Mouse (Mus musculus): ENCODE results near the gene Fbxl17.

The Fbxl17 gene

DNA sequence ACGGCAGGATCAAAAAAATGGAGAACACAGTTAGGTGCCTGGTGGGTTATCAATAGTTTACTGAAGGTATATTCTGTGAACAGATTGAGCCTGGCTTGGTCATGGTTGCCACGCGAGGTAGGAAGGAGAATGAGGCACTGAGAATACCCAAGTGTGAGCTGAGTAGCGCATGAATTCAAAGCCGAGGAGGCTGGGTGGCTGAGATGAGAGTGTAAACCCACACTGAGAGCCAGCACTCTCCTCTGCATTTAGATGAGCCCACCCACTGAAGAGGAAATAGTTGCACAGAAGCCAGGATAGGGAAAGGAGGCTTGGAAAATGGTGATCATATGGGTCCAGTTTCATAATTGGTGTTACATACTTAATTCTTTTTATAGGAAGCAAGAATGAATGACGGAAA is 290.7 kb downstream of the Fbxl17 start:
- DNase-seq (ENCODE audit: low spot score): no peak

DNA sequence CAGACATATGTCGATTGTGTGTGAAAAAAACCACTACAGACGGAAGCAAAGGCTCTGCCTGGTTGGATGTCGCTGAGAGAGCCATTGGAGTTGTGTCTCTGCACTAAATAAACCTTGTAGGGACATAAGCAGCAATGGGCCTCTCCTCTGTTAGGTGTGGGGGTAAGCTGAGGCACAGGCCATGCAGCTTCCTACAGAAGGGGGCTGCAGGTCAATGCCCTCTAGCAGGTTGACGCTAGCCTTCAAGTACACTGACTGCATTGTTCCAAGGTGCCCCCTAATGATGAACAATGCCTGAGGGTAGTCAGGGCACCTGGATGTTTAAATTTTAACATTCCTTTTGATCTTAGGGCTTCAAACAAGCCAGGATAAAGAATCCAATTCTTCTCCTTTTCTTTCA is 291.5 kb downstream of the Fbxl17 start:
- no peak for DNase-seq (ENCODE audit: low spot score)

DNA sequence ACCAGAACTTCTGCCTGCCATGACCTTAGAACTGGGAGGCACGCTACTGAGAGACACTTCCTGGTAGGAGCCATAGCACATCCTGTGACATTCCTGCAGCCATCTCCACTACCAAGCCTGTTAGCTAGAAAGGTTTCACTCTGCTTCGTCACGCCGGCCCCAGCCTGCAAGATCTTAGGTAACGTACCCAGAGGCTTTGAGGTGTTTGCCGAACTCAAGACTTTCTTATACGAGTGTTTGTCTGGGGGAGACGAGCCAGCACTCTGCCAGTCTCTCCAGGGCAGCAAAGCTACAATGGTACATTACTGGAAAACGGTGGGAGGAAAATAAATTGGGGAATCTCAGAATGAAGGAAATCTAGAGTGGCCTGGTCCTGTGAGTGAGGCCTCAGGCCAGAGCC is 292.1 kb downstream of the Fbxl17 start:
- no peak for DNase-seq (ENCODE audit: low spot score)

DNA sequence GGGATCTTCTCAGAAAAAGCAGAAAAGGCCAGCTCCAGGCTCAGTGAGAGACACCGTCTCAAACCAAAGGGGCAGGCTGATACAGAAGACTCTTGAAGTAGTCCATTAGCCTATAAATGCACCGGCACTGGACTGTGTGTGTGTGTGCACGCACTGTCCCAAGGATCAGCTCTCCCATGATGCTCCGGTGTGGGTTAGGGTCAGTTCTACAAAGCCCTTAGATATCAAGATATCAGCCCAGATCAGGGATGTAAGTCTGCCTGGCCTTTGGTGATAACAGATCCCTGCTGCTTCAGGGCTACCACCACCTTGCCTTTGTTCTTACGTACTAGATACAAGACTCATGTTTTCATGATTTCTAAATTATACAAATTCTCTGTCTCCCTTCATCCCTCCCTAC is 294.5 kb downstream of the Fbxl17 start:
- DNase-seq (ENCODE audit: low spot score): no peak

DNA sequence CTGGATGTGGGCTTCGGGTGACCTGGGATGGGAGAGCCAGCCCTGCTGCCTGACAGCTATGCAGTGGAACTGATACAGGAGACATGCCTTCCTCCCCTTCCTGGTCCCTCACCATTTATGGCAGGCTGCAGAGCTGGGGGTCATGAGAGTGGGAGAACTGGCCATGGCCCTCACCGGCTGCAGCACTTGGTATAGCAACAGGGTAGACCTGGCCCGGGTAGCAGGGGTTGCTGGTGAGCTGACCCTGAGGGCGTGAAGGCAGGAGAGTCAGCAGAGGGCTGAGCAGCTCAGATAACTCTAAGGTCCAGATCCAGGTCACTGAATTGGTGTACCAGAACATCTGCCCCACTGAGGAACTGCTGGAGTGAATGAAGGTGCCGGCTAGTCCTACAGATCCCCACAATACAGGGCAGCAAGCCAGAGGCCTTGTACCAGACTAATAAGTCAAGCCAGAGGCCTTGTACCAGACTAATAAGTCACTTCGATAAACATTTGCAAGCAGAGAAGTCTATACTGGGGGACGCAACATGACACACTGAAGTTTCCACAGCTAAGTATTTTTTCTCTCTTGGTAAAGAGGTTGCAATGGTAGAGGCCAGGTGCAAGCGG is 296.1 kb downstream of the Fbxl17 start:
- DNase-seq (ENCODE audit: low spot score): no peak

DNA sequence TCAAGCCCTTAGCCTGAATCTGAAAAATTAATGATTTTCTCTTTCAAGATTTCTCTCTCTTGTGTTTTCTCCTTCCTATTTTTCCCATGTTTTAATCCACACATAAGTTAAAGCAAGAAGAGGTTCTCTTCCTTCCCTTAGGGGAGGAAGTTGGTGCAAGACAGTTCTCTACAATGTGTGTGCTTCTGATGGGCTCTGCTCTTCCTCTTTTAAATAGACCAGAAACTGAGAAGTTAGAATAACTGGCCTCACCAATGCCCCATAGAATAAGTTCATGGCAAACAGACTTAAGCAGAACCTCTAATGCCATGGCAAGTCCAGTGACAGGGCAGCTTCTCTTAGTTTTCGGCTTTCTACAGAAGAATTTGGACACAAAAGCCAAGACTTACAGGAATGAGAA is 301.1 kb downstream of the Fbxl17 start:
- no peak for DNase-seq (ENCODE audit: low spot score)

DNA sequence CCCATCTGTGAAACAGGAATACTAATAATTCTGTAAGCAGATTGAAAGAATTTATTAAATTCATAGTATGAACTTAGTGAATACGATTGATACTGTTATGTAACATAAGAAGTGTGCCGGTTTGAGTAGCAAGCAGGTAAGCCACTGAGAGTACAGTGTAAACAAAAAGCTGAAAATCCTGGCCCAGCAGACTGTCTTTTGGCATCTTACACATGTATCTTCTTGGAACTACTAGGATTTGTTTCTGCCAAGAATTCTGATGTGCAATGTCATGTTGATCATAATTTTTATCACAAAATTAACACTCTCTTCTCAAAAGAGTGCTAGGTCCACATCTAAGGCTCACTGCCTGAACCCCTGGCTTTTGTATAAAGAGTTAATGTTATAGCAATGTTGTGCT is 304.3 kb downstream of the Fbxl17 start:
- no peak for DNase-seq (ENCODE audit: low spot score)

DNA sequence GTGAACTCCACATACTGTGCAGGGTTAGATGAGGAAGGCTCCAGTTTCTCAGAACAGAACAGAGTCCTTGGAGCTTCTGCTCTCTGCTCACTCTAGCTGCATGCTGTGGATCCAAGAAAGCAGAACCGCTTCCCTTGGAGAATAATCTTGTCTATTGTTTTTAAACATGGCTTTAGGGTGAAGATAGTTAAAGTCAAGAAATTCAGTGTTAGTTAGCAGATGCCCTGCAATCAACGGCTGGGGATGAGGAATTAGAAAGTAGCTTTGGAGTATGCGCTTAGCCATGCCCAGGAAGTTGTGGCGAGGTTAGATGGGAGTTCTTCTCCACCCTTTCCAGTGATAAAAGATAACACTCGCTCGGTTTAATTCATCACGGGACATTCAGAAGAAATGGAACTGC is 306.6 kb downstream of the Fbxl17 start:
- DNase-seq (ENCODE audit: low spot score): peak; percentile 45

DNA sequence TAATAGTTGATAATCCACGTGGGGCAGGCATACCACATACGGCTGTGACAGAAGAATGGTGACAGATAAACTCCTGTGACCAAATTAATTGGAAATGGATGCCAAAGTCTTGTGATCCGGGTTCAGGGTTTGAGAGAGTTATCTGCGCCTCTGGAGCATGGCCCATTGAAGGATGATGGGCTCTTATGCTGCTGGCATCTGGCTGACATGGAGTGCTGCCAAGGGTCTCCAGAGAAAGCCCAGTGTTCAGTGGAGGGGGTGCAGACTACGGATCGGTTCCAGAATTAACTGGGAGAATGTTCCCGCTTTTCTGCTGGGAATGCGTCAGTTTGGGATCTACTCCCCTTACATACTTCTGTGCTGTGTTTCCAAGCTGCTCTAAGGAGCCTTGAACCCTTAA is 308.5 kb downstream of the Fbxl17 start:
- DNase-seq (ENCODE audit: low spot score): no peak

DNA sequence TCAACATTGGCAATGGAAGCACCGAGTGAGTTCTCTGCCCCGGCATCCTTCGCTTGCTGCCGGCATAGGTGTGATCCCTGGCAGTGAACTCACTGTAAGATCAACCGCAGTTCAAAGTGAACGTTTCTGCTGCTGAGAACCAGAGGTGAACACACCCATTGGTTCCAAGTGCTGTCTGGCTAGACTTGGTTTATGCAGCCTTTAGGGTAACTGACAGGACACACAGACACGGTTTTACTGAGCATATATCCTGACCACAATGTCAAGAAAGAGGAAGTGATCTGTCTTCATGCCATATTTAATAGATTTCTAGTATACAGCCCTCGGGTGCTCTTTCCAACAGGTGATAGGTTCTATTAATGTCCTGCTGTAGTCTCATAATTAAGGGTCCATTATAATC is 310.5 kb downstream of the Fbxl17 start:
- DNase-seq (ENCODE audit: low spot score): no peak

DNA sequence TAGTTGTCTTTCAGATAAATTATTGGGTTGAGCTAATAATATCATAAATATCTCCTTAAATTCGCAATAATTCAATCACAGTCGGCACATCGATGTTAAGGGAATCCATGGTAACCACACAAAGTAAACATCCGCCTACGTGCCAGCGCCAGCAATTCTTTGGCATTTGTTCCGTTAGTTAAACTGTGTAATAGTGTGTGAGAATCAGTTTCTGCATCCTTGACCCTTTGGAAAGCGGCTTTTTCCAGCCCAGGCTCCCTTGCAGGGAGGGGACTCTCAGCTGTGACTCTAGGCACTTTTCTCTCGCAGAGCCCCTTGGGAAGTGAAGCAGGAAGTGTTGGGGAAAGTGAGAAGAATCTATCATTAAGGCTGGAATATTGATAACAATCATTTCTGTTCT is 314.3 kb downstream of the Fbxl17 start:
- DNase-seq (ENCODE audit: low spot score): no peak

DNA sequence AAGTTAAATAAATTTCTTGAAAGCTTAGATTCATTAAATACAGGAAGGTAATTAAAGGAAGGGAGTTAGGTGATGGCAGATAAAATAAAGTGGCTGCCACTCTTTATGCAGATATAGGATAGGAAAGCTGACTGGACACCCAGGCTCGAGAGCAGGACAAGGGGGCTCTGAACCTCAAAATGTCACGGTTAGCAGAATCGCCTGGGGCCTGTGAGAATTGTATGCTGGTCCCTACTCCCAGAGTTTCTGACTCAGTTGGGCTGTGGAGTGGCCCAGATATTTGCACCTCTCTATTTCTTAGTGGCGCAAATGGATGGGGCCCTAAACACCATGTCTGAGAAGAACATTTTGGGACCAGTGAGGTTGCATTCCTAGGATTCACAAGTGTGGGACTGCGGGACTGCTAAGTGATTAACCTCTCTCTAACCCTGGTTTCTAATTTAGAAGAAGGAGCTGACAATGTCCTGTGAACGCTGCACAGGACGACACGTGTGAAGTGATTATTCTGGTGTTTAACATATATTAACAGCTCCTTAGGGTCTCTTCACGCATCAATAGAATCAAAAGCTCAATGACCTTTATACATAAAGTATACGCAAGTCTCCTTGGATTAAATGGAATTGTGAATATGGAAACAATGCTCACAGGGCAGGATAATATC is 314.8 kb downstream of the Fbxl17 start:
- DNase-seq (ENCODE audit: low spot score): no peak

DNA sequence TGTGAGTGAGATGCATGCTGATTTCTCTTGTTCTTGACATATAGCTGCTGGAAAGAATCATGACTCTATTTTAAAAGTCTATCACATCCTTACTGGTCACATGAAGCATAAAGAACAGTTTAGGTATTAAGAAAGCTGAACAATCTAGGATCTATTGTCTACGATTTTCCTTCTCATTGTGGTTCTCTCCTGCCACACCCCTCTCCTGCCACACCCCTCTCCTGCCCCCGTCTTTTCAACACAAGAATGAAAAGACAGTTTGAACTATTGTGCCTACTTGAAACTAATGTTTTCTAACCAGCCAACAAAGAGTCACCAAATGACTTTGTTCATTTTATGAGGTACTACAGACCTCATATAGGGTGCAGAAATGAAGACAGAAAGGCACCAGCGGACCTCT is 316.4 kb downstream of the Fbxl17 start:
- no peak for DNase-seq (ENCODE audit: low spot score)

DNA sequence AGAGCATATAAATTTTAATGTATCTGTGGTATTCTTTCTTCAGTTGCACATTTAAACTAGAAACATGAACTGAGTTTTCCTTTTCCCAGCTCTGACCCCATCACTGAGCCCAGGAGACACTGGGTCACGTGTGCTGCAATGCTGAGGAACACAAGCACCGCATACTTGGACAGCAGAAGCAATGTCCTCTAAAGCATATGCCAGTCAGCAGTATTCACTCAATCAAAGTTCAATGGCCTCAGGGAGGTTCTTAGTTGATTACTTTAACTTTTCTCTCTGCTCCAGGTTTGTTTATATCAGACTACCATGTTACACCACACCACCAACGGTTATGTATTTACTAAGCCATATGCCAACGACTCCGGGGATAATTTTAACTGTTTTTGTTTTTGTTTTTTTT is 318.2 kb downstream of the Fbxl17 start:
- no peak for DNase-seq (ENCODE audit: low spot score)

DNA sequence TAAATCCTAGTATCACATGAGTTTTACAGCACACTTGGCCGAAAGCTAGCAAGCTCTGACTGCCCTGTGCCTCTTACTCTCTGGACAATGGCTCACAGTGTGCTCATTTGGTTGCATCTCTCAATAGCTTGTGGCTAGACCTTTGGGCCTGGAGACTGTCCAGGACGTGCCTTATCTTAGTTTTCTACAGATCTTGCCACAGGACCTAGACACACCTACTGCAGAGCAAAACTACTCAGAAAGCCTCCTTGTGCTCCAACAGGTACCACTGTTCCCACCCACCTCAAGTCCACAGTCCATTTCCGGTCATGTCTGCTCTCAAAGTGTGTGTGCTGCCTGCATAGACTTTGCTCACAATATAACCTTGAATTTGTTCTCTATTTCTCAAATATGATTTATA is 319.8 kb downstream of the Fbxl17 start:
- no peak for DNase-seq (ENCODE audit: low spot score)

DNA sequence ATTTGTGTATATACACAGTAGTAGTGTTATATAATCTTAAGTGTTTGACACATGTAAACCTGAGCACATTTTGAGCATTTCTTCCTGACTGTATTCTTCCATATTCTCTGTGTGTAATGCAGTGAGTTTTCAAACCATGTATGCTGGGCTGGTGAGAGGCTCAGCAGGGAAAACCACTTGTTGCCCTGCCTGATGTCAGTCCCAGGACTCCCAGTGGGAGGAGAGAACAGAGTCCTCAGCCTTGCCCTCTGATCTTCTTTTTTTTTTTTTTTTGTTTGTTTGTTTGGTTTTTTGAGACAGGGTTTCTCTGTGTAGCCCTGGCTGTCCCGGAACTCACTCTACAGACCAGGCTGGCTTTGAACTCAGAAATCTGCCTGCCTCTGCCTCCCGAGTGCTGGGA is 321.5 kb downstream of the Fbxl17 start:
- DNase-seq (ENCODE audit: low spot score): no peak

DNA sequence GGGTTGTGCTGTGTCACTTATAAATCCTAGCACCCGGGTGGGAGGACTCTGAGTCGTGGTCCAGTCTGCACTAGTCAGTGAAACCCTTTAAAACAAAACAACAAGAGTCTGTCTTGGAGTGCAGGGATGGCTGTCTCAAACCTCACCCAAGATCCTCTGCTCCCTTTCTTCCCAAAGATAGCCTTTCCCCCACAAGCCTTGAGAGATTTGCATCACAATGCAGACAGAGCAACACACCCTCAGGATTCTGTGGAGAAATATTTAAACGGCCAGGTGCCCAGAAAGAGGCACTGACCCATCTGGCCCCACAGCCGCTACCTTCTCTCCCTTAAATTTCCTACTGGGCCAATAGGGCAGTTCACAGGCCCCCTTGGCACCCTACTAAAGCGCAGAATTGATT is 323.4 kb downstream of the Fbxl17 start:
- no peak for DNase-seq (ENCODE audit: low spot score)

DNA sequence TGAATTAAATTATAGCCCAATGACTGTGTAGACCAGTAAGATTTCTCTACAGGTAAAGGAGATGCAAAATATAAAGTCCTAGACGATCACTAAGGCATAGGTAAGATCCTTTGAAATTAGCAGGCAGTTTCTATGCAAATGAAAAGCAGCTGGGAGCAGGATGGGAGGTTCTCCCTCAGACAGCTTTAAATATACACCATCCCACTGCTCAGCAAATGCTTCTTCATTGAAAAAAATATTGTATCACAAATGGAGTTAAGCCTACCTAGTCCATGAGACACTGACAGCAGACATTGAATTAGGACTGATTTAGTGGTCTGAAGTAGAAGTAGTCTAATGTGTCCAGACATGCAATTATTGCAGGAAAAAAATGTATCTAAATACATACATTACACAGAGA is 327.1 kb downstream of the Fbxl17 start:
- no peak for DNase-seq (ENCODE audit: low spot score)

DNA sequence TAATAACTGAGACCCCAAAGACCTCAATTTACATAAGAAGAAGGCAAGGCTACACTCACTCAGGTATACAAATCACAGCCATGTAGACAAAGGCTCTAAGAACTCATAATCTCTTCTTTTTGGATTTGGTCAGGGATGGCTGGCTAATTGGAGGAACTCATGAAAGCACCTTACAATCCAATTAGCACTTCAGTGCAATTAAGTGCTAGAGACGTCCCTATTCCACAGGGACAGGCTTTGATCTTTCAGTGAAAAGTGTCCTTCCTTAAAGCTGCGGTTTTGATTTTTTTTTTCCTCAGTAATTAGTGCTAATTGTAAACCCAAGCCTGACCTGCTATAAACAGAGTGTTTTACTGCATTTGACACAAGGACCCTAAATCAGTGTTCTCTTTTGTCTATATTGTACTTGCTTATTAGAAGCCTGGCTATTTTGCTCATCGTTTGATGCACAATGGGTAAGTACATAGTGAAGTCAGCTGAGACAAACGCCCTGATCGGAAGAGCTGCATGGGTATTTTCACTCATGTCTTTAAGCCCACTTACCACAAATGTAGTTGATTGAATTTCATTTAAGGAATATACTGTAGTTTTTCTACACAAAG is 327.8 kb downstream of the Fbxl17 start:
- DNase-seq (ENCODE audit: low spot score): no peak

DNA sequence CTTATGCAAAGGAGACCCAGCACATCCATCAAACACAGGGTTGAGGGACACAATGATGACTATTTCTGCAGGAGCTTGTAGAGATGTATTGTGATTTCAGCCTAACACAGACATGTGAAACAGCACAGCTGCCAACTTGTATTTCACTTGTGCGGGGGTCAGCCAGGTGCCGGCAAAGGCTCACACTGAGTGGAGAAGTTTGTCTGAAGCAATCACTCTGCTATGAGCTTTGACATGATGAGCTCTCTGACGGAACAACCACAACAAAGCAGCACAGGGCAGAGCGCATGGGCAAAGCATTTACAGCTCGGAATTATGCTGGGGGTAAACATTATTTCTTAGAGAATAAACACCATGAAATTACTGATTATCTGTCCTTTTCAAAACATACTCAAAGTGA is 328.6 kb downstream of the Fbxl17 start:
- DNase-seq (ENCODE audit: low spot score): no peak

DNA sequence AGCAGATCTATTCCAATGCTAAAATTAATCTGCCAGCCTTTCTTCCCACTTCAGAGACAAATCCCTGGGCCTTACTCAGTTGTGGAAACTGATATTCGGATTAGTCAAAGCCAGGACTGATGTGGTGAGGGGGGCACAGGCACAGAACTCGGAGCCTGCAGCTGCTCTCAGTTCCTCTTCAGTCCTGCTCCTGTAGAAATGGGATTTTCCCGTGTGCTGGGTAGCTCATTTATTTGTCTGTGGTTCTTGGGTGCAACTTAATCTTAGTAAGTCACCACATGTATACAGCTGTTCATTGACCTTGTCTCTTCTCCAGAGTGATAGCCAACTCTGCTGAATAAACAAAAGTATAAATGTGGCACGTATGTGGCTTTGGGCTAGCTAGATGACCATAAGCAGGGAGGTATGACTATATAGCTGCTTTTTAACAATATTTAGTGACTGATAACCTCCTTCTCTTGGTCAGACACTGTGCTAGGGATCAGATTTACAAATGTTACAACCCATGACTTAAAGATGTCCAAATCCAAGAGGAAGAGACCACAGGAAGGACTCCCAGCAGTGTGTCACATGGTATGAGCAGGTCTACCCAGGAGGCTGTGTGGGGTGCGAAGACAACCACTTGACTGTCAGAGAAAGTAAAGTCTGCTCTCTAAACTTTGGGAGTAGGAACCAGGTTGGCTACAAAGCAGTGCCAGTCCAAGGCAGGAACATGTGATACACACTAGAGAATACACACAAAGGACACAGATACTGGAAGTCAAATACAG is 331.6 kb downstream of the Fbxl17 start:
- DNase-seq (ENCODE audit: low spot score): no peak

DNA sequence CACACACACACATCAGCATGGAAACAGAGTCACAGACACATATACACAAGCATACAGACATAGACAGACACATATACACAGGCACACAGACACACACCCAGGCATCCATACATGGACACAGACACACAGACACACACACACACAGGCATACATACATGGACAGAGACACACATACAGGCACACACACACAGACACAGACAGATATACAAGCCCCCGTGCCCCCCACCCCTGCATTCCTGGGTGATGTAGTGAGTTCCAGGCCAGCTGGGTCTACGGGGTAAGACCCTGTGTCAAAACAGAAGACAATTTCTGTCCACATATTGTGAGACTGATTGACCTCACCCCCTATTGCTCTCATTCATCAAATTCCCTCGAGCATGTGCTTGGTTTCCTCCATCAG is 332.6 kb downstream of the Fbxl17 start:
- no peak for DNase-seq (ENCODE audit: low spot score)

DNA sequence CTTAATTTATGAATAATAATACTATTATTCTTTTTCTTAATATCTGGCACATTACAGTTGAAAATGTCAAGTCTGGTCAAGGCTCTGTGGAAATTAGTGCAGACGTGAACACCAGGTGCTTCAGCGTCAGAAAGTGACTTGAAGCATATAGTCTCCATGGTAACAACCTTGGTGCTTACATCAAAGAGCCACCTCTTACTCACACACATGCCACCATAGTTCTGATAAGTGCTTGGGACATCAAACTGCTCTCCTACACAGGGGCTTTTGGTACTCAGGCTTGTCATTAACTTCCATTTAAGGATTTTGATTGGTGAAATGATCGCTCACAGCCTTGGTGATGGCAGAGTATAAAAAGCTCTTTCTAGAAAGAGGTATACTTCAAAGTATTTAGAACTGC is 333.1 kb downstream of the Fbxl17 start:
- no peak for DNase-seq (ENCODE audit: low spot score)
